Mouse (Mus musculus): ENCODE data around the gene Zgrf1. TPM values are rescaled to one million over a fixed set of nuclear protein-coding genes. Genes with fewer than 3 reads are reported as not detected.
A peak's percentile ranks its signal among the peaks of the same experiment; 100 is the strongest.

Gene Zgrf1
- total RNA-seq, 1 experiment from 2014 or later = 2.8 TPM

DNA sequence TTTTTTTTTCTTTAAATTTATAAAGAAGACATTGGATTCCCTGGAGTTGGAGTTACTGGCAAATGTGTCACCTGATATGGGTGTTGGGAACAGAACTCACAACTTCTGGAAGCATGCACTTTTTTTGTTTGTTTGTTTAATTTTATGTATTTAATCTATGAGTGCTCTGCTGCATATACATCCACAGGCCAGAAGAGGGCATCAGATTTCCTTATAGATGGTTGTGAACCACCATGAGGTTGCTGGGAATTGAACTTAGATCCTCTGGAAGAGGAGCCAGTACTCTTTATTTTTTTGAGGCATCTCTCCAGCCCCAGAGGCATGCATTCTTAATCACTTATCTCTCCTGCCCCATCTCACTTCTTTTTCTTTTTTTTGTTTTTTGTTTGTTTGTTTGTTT lies 4.9 kb downstream of the Zgrf1 start:
- DNase-seq = no peak

DNA sequence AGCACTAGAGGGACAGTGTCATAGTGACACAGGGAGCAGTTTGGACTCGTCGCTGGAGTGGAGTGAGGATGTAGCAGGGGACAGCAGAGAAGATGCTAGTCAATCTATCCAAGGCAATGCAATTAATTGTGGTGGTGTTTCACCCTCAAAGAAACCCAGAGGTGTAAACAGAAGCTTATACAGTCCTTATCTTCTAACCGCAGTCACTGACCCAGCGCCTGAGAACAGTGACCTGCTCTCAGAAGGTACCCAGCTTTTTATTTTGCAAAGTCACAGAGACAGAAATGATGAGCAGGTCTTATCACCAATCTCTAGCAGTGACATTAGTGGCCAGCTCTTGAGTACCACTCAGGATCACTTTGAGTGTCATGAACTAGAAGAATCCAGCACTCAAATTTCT lies 9.7 kb downstream of the Zgrf1 start:
- DNase-seq = no peak

DNA sequence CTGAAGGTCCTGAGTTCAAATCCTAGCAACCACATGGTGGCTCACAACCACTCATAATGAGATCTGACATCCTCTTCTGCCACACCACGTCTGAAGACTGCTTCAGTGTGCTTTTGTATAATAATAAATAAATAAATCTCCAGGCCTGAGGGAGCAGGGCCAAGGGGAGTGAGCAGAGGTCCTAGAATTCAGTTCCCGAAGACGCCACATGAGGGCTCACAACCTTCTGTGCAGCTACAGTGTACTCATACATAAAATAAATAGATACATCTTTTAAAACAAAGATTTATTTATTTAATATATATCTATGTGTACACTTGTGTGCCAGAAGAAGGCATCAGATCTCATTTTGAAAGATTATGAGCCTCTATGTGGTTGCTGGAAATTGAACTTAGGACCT lies 11.8 kb downstream of the Zgrf1 start:
- no peak for DNase-seq

DNA sequence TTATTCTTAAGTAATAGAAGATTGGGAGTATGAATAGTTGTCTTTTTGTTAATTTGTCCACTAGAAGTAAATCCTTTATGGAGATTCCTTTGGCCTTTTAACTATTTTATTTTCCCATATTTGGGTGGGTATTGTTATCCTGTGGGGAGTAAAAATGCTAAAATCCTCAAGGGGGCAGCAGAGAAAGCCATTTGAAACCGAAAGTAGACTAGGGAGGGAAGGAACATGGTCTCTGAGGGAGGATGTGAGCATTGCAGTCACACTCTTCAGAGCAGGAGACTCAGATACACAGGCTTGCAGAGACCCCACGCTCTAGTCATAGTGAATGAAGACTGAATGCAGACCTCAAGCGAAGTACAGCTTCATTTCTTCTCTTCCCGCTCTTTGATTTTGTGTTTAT lies 19.3 kb downstream of the Zgrf1 start:
- peak; percentile 62 for DNase-seq

DNA sequence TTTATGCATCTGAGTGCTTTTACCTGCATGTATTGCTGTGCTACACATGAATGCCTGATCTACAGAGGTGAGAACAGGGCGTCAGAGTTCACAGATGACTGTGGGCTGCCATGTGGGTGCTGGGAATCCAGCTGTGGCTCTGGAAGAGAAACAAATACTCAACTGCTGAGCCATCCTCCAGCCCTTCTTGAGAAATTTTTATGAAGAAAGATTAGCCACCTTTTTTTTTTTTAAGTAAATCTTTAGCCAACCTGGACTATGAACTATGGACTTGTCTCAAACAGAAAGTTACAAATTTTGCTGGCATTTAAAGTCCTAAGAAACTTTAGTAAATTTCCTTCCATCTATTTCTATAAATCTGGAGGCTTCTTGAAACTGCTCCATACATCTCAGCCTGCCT lies 43.8 kb downstream of the Zgrf1 start:
- DNase-seq = no peak

DNA sequence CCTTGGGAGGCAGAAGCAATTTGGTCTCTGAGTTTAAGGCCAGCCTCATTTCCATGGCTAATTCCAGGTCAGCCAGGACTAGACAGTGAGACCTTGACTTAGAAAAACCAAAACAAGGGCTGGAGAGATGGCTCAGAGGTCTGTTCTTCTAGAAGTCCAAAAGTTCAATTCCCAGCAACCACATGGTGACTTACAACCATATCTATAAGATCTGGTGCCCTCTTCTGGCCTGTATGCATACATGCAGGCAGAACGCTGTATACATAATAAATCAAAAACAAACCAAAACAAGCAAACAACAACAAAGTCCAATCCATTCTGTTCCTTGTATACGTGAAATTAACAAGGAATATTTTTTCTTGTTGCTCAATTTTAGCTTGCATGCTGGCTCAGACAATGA lies 54.8 kb downstream of the Zgrf1 start:
- no peak for DNase-seq

DNA sequence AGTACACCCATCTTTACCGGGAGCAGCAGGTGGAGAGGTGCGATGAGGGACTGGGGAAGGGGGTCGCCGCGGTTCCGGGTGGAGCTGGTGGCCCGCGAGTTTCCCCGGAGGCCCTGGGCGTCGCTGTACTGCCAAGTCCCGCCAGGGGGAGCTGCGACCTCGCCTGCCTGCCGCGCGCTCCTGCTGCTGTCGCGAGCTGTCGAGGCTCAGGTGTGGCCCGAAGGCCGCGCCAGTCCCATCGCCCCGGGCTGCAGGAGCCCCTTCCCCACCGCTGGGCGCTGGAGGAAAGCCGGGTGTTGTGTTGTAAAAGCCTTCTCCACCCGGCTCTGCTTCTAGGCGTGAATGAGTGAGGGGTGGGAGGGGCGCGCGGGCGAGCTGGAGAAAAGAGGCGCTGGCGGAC lies 72.0 kb downstream of the Zgrf1 start:
- peak; percentile 83 for DNase-seq

DNA sequence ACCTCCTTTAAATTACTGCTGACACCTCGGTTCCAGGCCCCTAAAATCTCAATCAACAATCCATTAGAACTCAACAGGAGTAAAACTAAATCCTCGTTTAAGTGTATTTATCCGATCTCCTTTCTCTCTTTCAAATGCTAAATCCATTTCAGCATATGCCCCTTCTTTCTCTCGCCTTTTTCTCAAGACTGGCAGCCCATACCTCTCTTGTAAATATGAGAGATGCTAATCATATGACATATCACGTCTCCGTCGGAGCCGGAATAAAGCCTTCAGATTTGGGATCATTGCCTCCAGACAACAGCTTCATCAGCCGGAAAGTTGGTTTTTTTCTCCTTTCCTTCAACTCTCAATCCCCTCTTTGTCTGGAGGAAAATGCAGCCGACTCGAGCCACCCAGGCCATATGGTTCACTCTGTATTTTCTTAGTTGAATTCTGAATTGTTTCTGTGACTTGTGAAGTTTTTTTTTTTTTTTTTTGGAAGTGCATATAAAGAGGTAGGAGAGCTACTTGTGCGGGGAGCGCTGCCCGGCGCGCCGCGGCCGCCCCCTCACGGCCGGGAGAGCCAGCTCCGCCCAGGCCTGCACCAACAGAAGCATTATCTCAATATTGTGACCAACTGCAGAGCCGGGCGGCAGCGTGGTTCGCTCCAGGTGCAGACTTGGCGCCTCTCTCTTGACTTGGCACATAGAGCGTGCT lies 72.6 kb downstream of the Zgrf1 start:
- no peak for DNase-seq

DNA sequence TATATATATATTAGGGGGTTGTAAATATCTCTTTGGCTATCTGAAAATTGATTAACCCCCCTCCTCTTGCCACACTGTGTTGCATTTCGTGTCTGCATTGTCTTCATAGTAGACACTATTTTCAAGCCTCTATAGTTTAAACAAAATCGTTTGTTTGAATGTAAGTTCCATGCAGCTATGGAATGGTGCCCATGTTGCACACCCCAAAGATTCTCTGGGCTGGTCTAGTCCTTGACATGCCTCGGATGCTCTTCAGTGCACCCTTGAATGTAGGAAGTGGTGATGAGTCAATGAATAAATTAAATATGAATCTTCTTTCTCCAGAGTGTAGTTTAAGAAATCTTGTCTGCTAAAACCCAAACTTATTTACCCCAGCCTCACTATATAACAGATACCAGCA lies 73.2 kb downstream of the Zgrf1 start:
- no peak for DNase-seq

DNA sequence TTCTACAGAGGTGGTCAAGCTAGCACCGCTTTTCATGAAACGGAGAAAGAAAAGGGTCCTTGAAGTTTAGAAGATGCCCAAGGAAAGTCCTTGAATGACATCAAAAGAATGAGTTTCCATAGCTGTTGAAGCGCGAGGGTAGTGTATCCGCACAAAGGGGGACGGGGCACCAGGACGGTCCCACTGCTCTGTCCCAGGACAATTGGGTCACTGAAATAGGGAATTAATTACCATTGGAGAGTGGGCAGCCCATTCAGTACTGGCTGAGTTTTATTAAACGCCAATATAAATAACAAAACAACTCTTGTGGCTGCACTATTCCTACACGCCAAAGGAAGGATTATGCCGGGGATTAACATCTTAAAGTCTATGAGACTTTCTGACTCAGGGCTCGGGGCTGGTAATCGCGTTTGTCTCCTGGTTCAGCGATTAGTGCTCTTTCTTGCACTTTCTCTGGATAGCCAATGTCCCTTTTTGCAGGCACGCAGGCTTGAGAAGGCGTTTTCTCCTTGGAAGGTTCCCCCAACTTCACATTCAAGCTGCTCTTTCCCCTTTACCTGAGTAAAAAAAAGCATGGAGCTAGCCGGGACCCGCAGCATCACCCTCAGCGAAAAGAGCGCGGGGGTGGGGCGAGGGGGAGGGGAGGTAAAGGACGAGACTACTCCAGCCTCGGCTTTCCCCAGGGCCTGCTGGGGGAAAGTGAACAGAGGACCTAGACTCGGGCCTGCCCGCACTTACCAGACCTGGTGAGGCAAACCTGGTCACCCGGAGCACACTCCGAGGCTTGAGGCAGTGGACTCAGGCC lies 74.1 kb downstream of the Zgrf1 start:
- DNase-seq = no peak

DNA sequence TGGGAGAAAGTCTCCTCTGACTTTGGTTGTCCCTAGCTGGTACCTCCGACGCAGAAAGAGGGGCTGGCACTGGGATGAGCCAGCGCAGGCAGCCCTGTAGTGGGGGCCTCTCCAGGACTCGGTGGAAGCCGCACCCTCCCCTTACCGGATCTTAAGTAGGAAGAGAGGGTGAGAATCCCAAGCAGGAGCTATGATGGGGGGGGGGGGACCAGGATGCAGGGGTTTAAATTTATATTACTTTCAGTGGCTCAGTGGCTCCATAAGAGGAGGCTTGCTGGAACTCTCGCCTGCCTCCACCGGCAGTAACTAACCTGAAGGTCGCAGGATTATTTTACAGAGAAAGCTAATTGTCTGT lies 74.6 kb downstream of the Zgrf1 start:
- no peak for DNase-seq

DNA sequence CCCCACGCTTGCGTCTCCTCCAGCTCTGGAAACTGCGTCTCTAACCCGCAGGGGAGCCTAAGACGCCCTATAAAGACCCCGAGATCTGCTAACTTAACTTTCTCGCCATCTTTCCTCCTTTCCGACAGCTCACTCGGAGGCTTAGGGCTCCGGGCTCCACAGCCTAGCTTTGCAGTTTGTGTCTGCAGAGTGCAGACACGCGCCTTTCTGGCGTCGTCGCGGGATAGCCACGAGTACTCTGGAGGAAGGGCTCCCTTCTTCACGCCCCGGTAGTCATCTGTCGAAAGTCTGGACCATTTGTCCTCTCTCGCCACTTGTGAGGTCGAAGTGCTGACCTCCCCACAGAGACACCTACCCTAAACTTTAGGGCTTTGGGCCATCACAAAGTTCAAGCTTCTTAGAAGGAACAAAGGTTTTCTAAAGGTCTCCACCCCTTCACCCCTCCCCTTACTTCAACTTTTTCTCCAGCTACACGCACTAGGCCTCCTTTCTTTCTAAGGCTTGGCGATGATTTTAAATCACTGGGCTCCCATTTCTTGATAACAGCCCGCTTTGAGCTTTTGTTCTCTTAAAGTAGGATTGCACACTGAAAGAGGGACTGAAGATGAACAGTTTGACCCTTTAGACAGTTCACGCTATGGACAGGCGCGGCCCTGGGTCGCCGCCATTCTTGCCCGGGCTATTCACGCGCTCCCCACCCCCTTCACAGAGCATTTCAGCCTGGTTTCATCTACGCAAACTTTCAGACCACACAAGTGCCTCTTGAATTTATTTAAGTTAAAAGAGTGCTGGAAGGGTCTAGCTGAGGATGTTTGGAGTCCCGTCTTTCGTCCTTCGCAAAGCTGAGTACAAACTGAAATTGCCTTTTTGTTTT lies 75.3 kb downstream of the Zgrf1 start:
- no peak for DNase-seq

DNA sequence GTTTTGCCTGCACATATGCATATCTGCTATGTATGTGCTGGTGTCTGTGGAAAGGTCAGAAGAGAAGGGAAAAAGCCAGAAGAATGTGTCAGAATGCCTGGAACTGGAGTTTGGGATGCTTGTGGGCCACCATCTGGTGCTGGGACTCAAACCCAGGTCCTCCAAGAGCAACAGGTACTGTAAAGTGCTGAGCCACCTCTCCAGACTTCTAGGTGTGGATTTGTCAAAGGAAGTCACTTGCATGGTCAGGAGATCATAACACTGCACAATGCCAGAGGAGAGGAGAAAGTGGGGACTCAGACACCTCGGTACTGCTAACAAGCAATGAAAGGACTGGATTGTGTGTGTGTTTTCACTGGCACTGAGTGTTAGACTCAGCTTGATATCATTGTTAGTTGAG lies 76.9 kb downstream of the Zgrf1 start:
- no peak for DNase-seq

DNA sequence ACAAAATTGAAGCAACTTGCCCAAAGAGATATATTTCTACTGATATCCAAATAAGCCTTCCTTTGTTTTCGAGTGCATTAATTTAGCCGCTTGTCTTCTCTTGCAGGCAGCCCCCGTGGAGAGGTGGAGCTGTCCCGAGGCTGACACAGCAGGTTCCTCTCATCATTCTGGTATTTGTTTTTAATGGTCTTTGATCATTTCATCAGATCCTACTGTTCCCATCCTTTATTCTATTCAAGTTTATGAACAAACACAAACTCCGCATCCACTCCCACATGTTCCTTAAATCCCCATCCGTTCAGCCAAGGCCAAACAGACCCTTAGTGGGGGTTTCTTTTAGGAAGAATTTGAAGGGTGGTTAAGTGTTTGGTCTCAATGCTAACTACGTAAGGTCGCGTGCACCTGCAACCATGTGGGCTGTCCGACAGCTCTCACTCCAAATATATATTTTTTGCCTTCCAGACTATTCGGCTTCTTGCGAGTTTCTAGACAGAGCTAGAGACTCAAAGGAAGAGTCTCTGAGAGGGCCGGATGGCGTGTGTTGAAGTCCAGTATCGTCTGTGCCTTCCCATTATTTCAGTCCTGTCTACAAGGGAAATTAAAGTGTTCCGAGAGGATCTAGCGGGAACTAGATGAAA lies 77.6 kb downstream of the Zgrf1 start:
- no peak for DNase-seq

DNA sequence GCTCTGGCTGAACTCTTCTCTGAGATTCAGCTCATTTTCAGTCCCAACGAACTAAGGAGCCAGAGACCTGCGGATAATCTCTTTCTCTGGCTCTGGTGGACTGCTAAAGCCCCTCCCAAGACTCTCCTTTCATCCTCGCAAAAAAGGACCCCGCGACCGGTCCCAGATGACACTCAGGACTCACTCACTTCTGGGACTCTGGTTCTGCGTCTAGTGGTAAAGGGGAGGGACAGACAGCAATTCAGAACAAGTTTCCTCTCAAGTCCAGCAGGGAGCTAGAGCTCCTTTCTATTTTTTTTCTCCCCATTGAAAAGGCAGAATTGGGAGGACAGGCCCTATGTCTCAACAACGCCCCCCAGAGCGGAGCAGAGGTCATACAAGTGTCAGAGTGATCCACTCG lies 78.3 kb downstream of the Zgrf1 start:
- no peak for DNase-seq

DNA sequence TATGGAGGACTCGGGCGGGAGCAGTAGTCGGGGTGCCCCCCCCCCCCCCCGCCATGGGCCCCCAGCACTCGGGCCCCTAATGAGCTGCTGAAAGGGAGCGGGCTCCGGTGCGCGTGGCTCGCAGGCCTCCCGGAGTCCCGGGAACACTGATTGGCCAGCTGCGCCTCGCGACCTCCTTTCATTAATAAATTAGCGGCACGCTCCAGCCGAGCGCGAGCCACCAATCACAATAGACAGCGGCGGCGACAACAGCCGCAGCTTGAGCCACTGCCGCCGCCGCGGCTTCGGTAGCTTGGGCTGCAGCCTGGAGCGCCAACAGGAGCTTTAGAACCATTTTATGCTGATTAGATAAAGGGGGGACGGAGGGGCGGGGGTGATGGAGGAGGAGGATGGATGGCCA lies 79.2 kb downstream of the Zgrf1 start:
- peak; percentile 42 for DNase-seq

DNA sequence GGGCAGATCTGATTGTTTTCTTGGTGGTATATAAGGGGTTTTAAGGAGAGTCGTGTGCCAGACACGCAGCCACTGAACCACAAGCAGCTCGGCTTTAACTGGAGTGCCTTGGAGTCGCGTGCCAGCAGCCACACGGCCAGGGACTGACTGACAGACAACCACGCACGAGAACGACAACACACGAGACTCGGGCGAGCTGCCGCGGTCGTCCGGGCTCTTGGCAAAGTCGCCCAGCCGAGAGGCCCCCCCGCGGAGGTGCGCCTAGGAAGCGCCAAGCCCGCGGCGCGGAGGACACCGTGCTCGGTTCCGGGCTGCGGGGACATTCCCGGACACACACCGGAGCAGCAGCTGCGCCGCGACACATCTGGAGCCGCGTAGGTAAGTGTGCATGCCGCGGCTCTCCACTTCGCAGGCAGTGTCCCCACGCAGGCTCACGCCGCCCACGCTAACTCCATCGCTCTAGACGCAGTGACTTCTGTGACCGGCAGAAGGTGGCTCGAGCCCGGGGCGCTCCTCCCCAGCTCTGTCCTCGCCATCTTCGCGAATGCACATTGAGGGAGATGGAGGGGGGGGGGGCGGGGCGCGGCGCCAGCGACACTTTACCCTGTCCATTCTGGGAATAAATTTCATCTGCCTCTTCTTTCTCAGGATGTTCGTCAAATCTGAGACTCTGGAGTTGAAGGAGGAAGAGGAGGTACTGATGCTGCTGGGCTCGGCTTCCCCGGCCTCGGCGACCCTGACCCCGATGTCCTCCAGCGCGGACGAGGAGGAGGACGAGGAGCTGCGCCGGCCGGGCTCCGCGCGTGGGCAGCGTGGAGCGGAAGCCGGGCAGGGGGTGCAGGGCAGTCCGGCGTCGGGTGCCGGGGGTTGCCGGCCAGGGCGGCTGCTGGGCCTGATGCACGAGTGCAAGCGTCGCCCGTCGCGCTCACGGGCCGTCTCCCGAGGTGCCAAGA lies 80.1 kb downstream of the Zgrf1 start, which contains the start of gene Neurog2:
Gene Neurog2 (plus strand): TSS at position 56 of the 953 bp plus-strand sequence.
- DNase-seq = peak; percentile 26

DNA sequence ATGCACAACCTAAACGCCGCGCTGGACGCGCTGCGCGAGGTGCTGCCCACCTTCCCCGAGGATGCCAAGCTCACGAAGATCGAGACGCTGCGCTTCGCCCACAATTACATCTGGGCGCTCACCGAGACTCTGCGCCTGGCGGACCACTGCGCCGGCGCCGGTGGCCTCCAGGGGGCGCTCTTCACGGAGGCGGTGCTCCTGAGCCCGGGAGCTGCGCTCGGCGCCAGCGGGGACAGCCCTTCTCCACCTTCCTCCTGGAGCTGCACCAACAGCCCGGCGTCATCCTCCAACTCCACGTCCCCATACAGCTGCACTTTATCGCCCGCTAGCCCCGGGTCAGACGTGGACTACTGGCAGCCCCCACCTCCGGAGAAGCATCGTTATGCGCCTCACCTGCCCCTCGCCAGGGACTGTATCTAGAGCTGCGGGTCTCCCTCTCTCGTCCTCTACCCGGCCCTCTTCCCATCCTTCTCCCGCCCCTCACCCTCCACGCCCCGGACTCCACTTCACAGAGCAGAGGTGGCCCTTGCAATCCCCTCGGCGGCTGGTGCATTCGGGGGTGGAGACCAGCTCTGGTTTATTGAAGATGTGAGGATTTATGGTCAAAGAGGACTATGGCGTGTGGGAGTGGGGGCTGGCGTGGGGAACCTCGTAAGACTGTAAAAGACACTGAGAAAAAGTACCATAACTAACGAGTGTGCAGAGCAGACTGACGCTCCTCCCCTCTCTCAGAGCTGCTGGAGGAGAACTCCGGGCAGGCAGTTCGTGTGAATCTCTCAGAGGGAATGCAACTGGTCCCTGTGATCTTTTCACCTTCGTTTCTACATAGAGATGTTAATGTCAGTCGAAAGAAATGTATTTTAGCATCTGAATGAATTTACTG lies 81.1 kb downstream of the Zgrf1 start:
- DNase-seq = peak; percentile 84

DNA sequence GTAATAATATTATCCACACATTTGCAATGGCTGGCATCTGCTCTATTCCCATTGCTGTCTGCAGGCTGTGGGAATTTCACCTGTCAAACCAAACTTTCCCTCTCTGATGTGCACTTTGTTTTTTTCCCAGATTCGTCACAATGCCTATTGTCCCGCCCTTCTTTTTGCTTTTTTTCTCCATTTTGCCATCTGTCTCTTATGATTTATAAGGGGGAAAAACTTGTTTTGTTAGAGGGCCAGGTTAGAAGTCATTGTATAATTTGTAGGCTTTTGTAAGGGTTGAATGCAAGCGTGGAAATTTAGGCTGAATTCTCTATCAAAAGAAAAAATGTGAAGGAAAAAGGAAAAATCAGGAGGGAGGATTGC lies 81.7 kb downstream of the Zgrf1 start:
- no peak for DNase-seq
